Mouse (Mus musculus) intestine, postnatal 0 days (tissue): ENCODE data around the gene Gm4340. TPM values are rescaled to one million over a fixed set of nuclear protein-coding genes. Genes with fewer than 3 reads are reported as not detected.

Source experiments
- ATAC-seq: fragments of 200-750 bp; cut with Nextera tagmentation; 2 replicates; pipeline ENCODE4 v1.8.0; 2017; ENCODE audit warnings: mild to moderate bottlenecking, moderate TSS enrichment, moderate library complexity
- H3K27ac ChIP-seq: fragments of 300-500 bp; sonication (generic); 2 replicates; pipeline ENCODE4 v1.5.1; 2014; ENCODE audit warnings: mild to moderate bottlenecking, low read depth, low read length, moderate library complexity
- H3K27me3 ChIP-seq: fragments of 300-500 bp; sonication (generic); replicated peaks from 2 replicates; pipeline ENCODE4 v1.6.1; 2014; ENCODE audit warnings: low read length, mixed read lengths; ENCODE audit not compliant: control insufficient read depth, insufficient read depth
- H3K36me3 ChIP-seq: fragments of 300-500 bp; sonication (generic); 2 replicates; pipeline ENCODE4 v1.6.1; 2014; ENCODE audit warnings: mild to moderate bottlenecking, moderate library complexity; ENCODE audit not compliant: control insufficient read depth, insufficient read depth
- H3K4me1 ChIP-seq: fragments of 300-500 bp; sonication (generic); replicated peaks from 2 replicates; pipeline ENCODE4 v1.6.1; 2014; ENCODE audit warnings: antibody characterized with exemption, low read length, mixed read lengths; ENCODE audit not compliant: control insufficient read depth, insufficient read depth
- H3K4me2 ChIP-seq: fragments of 300-500 bp; sonication (generic); replicated peaks from 2 replicates; pipeline ENCODE4 v1.6.1; 2014; ENCODE audit warnings: low read depth, mild to moderate bottlenecking, moderate library complexity
- H3K4me3 ChIP-seq: fragments of 300-500 bp; sonication (generic); 2 replicates; pipeline ENCODE4 v1.5.1; 2014; ENCODE audit warnings: low read depth, low read length
- H3K9ac ChIP-seq: fragments of 300-500 bp; sonication (generic); 2 replicates; pipeline ENCODE4 v1.6.1; 2014; ENCODE audit warnings: mild to moderate bottlenecking, low read depth, low read length
- H3K9me3 ChIP-seq: fragments of 300-500 bp; sonication (generic); 2 replicates; pipeline ENCODE4 v1.6.1; 2016; ENCODE audit warnings: mixed run types; ENCODE audit not compliant: control insufficient read depth
- CTCF ChIP-seq: sonication (generic); IDR thresholded peaks from 2 replicates; pipeline ENCODE4 v1.5.1; 2016; ENCODE audit warnings: low read depth, mild to moderate bottlenecking, control low read depth, antibody characterized with exemption, moderate library complexity
- WGBS: fragments of 180-500 bp; shearing (Covaris S2); extraction: QIAGEN DNeasy Blood & Tissue Kit; methylation state at CpG from one replicate; pipeline ENCODE4 v1.1.7; 2014; 5-methylcytosine and 5-hydroxymethylcytosine counted together
- polyA plus RNA-seq: library from polyadenylated mRNA; unstranded; fragments of >200 nt; fragmentation: Nextera tagmentation; extraction: Ambion mirVana; gene quantifications from 2 replicates; pipeline ENCODE4 v1.2.1, GENCODE M21; 2015

The Gm4340 gene
- polyA plus RNA-seq, 1 experiment from 2014 or later, result not detected

DNA sequence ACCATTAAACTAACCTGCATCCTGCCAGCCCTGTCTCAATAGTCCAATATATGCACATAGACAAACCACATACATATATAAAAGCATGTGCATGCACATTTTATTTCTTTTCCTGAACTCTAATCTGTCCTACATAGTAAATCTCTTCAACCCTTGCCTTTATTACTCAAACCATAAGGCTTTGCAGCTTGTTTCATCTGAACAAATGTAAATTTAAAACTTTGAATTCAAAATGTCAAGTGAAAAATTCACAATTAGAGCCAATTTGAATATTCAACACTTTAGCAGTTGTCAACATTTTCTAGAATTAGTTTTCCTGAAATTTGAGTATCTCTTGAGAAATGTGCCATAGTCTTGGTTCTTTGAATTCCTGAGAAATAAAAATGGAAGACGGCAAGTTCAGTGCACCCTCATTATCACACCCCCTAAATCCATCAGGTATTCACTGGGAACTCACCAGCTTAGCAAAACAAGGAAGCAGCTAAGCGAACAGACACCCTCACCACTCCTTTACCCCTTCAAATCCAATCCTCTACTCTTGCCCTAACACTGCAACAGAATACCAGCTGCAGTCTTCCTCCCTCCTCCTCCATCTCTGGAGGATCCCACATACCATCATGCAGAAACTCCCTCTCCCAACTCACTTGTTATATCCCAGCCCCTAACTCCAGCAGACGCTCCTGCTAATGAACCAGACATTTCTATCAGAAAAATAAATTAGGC lies 16.6 kb downstream of the Gm4340 start:
- H3K4me2 ChIP-seq, result no peak overlapping the region
- no peaks in the 10 kb centered on the region for H3K36me3 ChIP-seq
- H3K27ac ChIP-seq, result no peak overlapping the region
- H3K4me1 ChIP-seq, result no peaks in the 10 kb centered on the region
- TF ChIP-seq CTCF, result no peak
- no peak overlapping the region for H3K9ac ChIP-seq
- 74% methylated on average over 3 of the region's 3 CpGs for WGBS
- no peaks in the 10 kb centered on the region for H3K27me3 ChIP-seq
- no peak overlapping the region for H3K4me3 ChIP-seq
- ATAC-seq, result no peak
- H3K9me3 ChIP-seq, result no peaks in the 10 kb centered on the region

- Histone ChIP-seq H3K9me3 (no peaks in the 10 kb centered on the region), H3K4me2 (no peak overlapping the region), H3K4me1 (no peaks in the 10 kb centered on the region), H3K36me3 (no peaks in the 10 kb centered on the region), H3K9ac (no peak overlapping the region), H3K4me3 (no peak overlapping the region), H3K27ac (no peak overlapping the region), H3K27me3 (no peaks in the 10 kb centered on the region)
- TF ChIP-seq CTCF, result no peak
- no peak; the same call in 1 of the 2 replicates for ATAC-seq
- WGBS, result 94% methylated on average over 5 of the region's 5 CpGs
These were observed 20.7 kb downstream of the Gm4340 start for GRCm38 (mm10) chr10:104214527-104214926.

GRCm38 (mm10) chr10:104220303-104221021 lies 26.6 kb downstream of the Gm4340 start:
- no peak for TF ChIP-seq CTCF
- Histone ChIP-seq H3K36me3 (no peaks in the 10 kb centered on the region), H3K27me3 (no peaks in the 10 kb centered on the region), H3K4me2 (no peak overlapping the region), H3K27ac (no peak overlapping the region), H3K4me3 (no peak overlapping the region), H3K4me1 (no peaks in the 10 kb centered on the region), H3K9ac (no peak overlapping the region), H3K9me3 (no peaks in the 10 kb centered on the region)
- WGBS, result 83% methylated on average over 6 of the region's 6 CpGs
- ATAC-seq, result no peak

Other genes starting within 250 kb of the Gm4340 start
- gene Gm21293, start 51.1 kb upstream of the Gm4340 start, polyA plus RNA-seq, result not detected in 2 replicates
- gene Gm6763, start 42.5 kb upstream of the Gm4340 start, polyA plus RNA-seq, result not detected in 2 replicates
- not detected in 2 replicates for gene Gm8764, start 34.0 kb upstream of the Gm4340 start, polyA plus RNA-seq
- gene Gm21304, start 25.5 kb upstream of the Gm4340 start, polyA plus RNA-seq, result not detected in 2 replicates
- not detected in 2 replicates for gene Gm21312, start 17.0 kb upstream of the Gm4340 start, polyA plus RNA-seq
- not detected in 2 replicates for gene Gm20765, start 8.5 kb upstream of the Gm4340 start, polyA plus RNA-seq